In genomic region chr8:11834691-11835090, GRCm38 (mm10) we compare ENCODE assay signal across 17 mouse cellular contexts.
DNase-seq lines count a peak whose midpoint lies in the region; ATAC-seq lines count a peak whose summit lies in the region.
"Had no signal": no experiment of that assay in that cellular context is flagged by ENCODE, and none has a peak within 500 bp of the region (broad histone marks: within the 10 kb centered on the region; RNA-seq: fewer than 3 reads in every experiment).

No protein-coding gene starts in this region.

- DNase-seq in frontal cortex, postnatal 25 days (ENCODE audit: low spot score in 2 of 2), result no peak
- peak; percentile 46 for DNase-seq in right cerebral cortex, adult 18-20 months
- no peak for DNase-seq in right cerebral cortex, adult 2 months (ENCODE audit: low spot score in 2 of 2)
- peak; percentile 22 for DNase-seq in ZHBTc4 (ENCODE audit: low read depth, low spot score)
- DNase-seq in urinary bladder, postnatal 14 days (ENCODE audit: low spot score), result no peak
- no peak for DNase-seq in kidney, adult 9 months
- DNase-seq: adrenal gland, adult 2 months; adrenal gland, postnatal 10 days; adrenal gland, postnatal 25 days; cerebellum, adult 11 months; cerebellum, adult 8-10 months; cerebellum, postnatal 10 days; cerebellum, postnatal 25 days had no signal

- ATAC-seq in frontal cortex, adult (ENCODE audit: low TSS enrichment), result peak; percentile 64
- ATAC-seq: forebrain, embryonic 14.5 days; forebrain, embryonic 16.5 days; Patski had no signal

Comparison
In these comparisons a context has a peak if more than half of its experiments do, and no peak if none do; other contexts are left out.
1. DNase-seq: peak in right cerebral cortex, adult 18-20 months (single experiment) and ZHBTc4 (single experiment); none in frontal cortex, postnatal 25 days (0 of 2), right cerebral cortex, adult 2 months (0 of 2), urinary bladder, postnatal 14 days (single experiment) and kidney, adult 9 months (single experiment).